Mouse (Mus musculus) heart, postnatal 0 days (tissue): ENCODE measurements at regions not wholly inside any gene's neighbourhood (a gene's known extent, or its start where the extent isn't known, plus 50 kb on each side); places are given as distances from the start of the nearest gene placed in this dataset.
A peak's percentile ranks its signal among the peaks of the same experiment; 100 is the strongest.

Source experiments
- ATAC-seq: fragments of 200-750 bp; cut with Nextera tagmentation; 2 replicates; pipeline ENCODE4 v1.8.0; 2017; ENCODE audit warnings: low read depth, moderate number of reproducible peaks, moderate library complexity; ENCODE audit not compliant: insufficient read depth
- DNase-seq: peaks from one replicate; pipeline ENCODE4 v3.0.0-alpha.2; 2016; ENCODE audit warnings: low spot score
- H3K27ac ChIP-seq: fragments of 300-500 bp; sonication (generic); 2 replicates; pipeline ENCODE4 v1.5.1; 2014; ENCODE audit warnings: low read depth, mild to moderate bottlenecking
- H3K27me3 ChIP-seq: fragments of 300-500 bp; sonication (generic); 2 replicates; pipeline ENCODE4 v1.6.1; 2014; ENCODE audit warnings: low read length, mixed read lengths; ENCODE audit not compliant: control insufficient read depth, insufficient read depth
- H3K36me3 ChIP-seq: fragments of 300-500 bp; sonication (generic); replicated peaks from 2 replicates; pipeline ENCODE4 v1.6.1; 2014; ENCODE audit warnings: low read length, mixed read lengths; ENCODE audit not compliant: control insufficient read depth, insufficient read depth
- H3K4me1 ChIP-seq: fragments of 300-500 bp; sonication (generic); 2 replicates; pipeline ENCODE4 v1.6.1; 2014; ENCODE audit warnings: antibody characterized with exemption; ENCODE audit not compliant: control insufficient read depth, insufficient read depth
- H3K4me2 ChIP-seq: fragments of 300-500 bp; sonication (generic); 2 replicates; pipeline ENCODE4 v1.6.1; 2014; ENCODE audit warnings: low read depth, mild to moderate bottlenecking, low read length, moderate library complexity
- H3K4me3 ChIP-seq: fragments of 300-500 bp; sonication (generic); 2 replicates; pipeline ENCODE4 v1.5.1; 2014; ENCODE audit warnings: low read depth, low read length
- H3K9ac ChIP-seq: fragments of 300-500 bp; sonication (generic); replicated peaks from 2 replicates; pipeline ENCODE4 v1.6.1; 2014; ENCODE audit warnings: low read depth, low read length, mixed read lengths
- H3K9me3 ChIP-seq: fragments of 300-500 bp; sonication (generic); replicated peaks from 2 replicates; pipeline ENCODE4 v1.6.1; 2016; ENCODE audit warnings: low read length; ENCODE audit not compliant: control insufficient read depth
- CTCF ChIP-seq: IDR thresholded peaks from 2 replicates; pipeline ENCODE4 v1.5.1; 2016; ENCODE audit warnings: antibody characterized with exemption, control low read depth, low read depth
- EP300 ChIP-seq: IDR thresholded peaks from 2 replicates; pipeline ENCODE4 v1.6.1; 2016; ENCODE audit warnings: antibody characterized with exemption, low read depth
- WGBS: fragments of 180-500 bp; shearing (Covaris S2); extraction: QIAGEN DNeasy Blood & Tissue Kit; methylation state at CpG from one replicate; pipeline ENCODE4 v1.1.7; 2014; 5-methylcytosine and 5-hydroxymethylcytosine counted together

GRCm38 (mm10) chr4:39926021-39926591 lies 216.8 kb upstream of the Aco1 start:
- Histone ChIP-seq H3K4me3 (no peak overlapping the region), H3K4me1 (no peaks in the 10 kb centered on the region), H3K9ac (no peak overlapping the region), H3K27ac (no peak overlapping the region), H3K27me3 (no peaks in the 10 kb centered on the region), H3K9me3 (no peaks in the 10 kb centered on the region), H3K36me3 (no peaks in the 10 kb centered on the region), H3K4me2 (no peak overlapping the region)
- TF ChIP-seq EP300, result no peak
- no peak for TF ChIP-seq CTCF
- no peak for DNase-seq
- no peak for ATAC-seq
- WGBS, result 83% methylated on average over 3 of the region's 3 CpGs

- Histone ChIP-seq H3K27me3 (no peaks in the 10 kb centered on the region), H3K9ac (no peak overlapping the region), H3K9me3 (no peaks in the 10 kb centered on the region), H3K4me3 (no peak overlapping the region), H3K36me3 (no peaks in the 10 kb centered on the region), H3K4me1 (no peaks in the 10 kb centered on the region), H3K4me2 (no peak overlapping the region), H3K27ac (no peak overlapping the region)
- WGBS, result 86% methylated on average over 7 of the region's 7 CpGs
- DNase-seq, result no peak
- TF ChIP-seq EP300 (no peak), CTCF (no peak)
- ATAC-seq, result no peak
Observed at GRCm38 (mm10) chr4:39926594-39926993, 216.3 kb upstream of the Aco1 start.

- H3K4me3 ChIP-seq, result no peak overlapping the region
- no peaks in the 10 kb centered on the region for H3K9me3 ChIP-seq
- 41% methylated on average over 2 of the region's 2 CpGs for WGBS
- DNase-seq, result peak; percentile 19
- H3K27ac ChIP-seq, result no peak overlapping the region
- no peak overlapping the region for H3K9ac ChIP-seq
- TF ChIP-seq EP300, result no peak
- TF ChIP-seq CTCF, result no peak
- ATAC-seq, result no peak
- no peak overlapping the region for H3K4me2 ChIP-seq
- no peaks in the 10 kb centered on the region for H3K27me3 ChIP-seq
- no peaks in the 10 kb centered on the region for H3K4me1 ChIP-seq
- H3K36me3 ChIP-seq, result no peaks in the 10 kb centered on the region
Observed at GRCm38 (mm10) chr4:39928491-39928890, 214.4 kb upstream of the Aco1 start.

- Histone ChIP-seq H3K4me2 (no peak overlapping the region), H3K36me3 (no peaks in the 10 kb centered on the region), H3K27me3 (no peaks in the 10 kb centered on the region), H3K9me3 (no peaks in the 10 kb centered on the region), H3K4me3 (no peak overlapping the region), H3K27ac (no peak overlapping the region), H3K4me1 (no peaks in the 10 kb centered on the region), H3K9ac (no peak overlapping the region)
- no peak for ATAC-seq
- no peak for DNase-seq
- no peak for TF ChIP-seq EP300
- no peak for TF ChIP-seq CTCF
- WGBS, result 72% methylated on average over 12 of the region's 12 CpGs
Observed at GRCm38 (mm10) chr4:39934025-39934708, 208.7 kb upstream of the Aco1 start.

- no peak for TF ChIP-seq EP300
- TF ChIP-seq CTCF, result no peak
- Histone ChIP-seq H3K9ac (no peak overlapping the region), H3K4me1 (no peaks in the 10 kb centered on the region), H3K4me2 (no peak overlapping the region), H3K4me3 (no peak overlapping the region), H3K9me3 (no peaks in the 10 kb centered on the region), H3K36me3 (no peaks in the 10 kb centered on the region), H3K27ac (no peak overlapping the region), H3K27me3 (no peaks in the 10 kb centered on the region)
- whole genome bisulfite sequencing, result 81% methylated on average over 3 of the region's 3 CpGs
- ATAC-seq, result no peak
- no peak for DNase-seq
Observed at GRCm38 (mm10) chr4:39958687-39959086, 184.2 kb upstream of the Aco1 start.

- Histone ChIP-seq H3K4me3 (no peak overlapping the region), H3K36me3 (no peaks in the 10 kb centered on the region), H3K4me2 (no peak overlapping the region), H3K4me1 (no peaks in the 10 kb centered on the region), H3K27ac (no peak overlapping the region), H3K9ac (no peak overlapping the region), H3K9me3 (no peaks in the 10 kb centered on the region), H3K27me3 (no peaks in the 10 kb centered on the region)
- ATAC-seq (no peak), DNase-seq (no peak)
- TF ChIP-seq CTCF (no peak), EP300 (no peak)
- 84% methylated on average over 3 of the region's 3 CpGs for WGBS
Observed at GRCm38 (mm10) chr4:39967938-39968337, 174.9 kb upstream of the Aco1 start.
